8 mouse cellular contexts compared by ENCODE assay signal in the genomic region with DNA sequence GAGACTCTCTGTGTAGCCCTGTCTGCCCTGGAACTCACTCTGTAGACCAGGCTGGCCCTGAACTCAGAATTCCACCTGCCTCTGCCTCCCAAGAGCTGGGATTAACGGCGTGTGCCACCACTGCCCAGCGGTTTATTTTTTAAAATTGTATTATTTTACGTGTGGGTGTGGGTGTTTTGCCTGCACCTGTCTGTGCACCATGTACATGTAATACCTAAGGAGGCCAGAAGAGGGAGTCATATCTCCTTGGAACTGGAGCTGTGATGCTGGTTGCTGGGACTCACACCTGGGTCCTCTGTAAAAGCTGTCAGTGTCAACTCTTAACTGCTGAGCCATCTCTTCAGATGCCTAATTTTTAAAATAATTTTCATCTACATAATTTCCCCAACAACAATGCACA. TPM values are rescaled to one million over a fixed set of nuclear protein-coding genes. Genes with fewer than 3 reads are reported as not detected.
DNase-seq lines count a peak whose midpoint lies in the region; ATAC-seq lines count a peak whose summit lies in the region.
"Had no signal": no experiment of that assay in that cellular context is flagged by ENCODE, and none has a peak within 500 bp of the region (broad histone marks: within the 10 kb centered on the region; RNA-seq: fewer than 3 reads in every experiment).

No protein-coding gene starts in this region.

- H3K4me1 ChIP-seq in forebrain, embryonic 13.5 days, result no peaks in the 10 kb centered on the region
- H3K4me1 ChIP-seq: neural tube, embryonic 12.5 days had no signal

- H3K9ac ChIP-seq in forebrain, embryonic 13.5 days, result no peak overlapping the region
- H3K9ac ChIP-seq: neural tube, embryonic 12.5 days had no signal

- no peak overlapping the region for H3K4me3 ChIP-seq in forebrain, embryonic 13.5 days
- H3K4me3 ChIP-seq: neural tube, embryonic 12.5 days had no signal

- H3K27ac ChIP-seq in forebrain, embryonic 13.5 days, result no peak overlapping the region
- H3K27ac ChIP-seq: neural tube, embryonic 12.5 days had no signal

- no peak overlapping the region for H3K4me2 ChIP-seq in forebrain, embryonic 13.5 days
- H3K4me2 ChIP-seq: neural tube, embryonic 12.5 days had no signal

- H3K27me3 ChIP-seq in forebrain, embryonic 13.5 days, result no peaks in the 10 kb centered on the region
- H3K27me3 ChIP-seq: neural tube, embryonic 12.5 days had no signal

- H3K9me3 ChIP-seq in forebrain, embryonic 13.5 days (replicated peaks), result no peaks in the 10 kb centered on the region
- H3K9me3 ChIP-seq: neural tube, embryonic 12.5 days had no signal

- ATAC-seq in erythroblast, adult 5-6 weeks (replicated peaks; ENCODE audit: low FRiP score, poor library complexity, severe bottlenecking), result peak; percentile 88
- no peak for ATAC-seq in forebrain, embryonic 13.5 days

- peak; percentile 27 for DNase-seq in kidney, postnatal 10 days
- DNase-seq in kidney, postnatal 4 days, result no peak
- peak; percentile 63 for DNase-seq in NIH3T3 (ENCODE audit: low read depth)
- DNase-seq in retina, embryonic 14.5 days (ENCODE audit: low spot score), result peak; percentile 58
- DNase-seq in frontal cortex, postnatal 10 days (ENCODE audit: low spot score in 2 of 2), result no peak

- 70% methylated on average over 4 of the region's 4 CpGs for WGBS in forebrain, embryonic 13.5 days

- H3K36me3 ChIP-seq in forebrain, embryonic 13.5 days (ENCODE audit: poor library complexity, severe bottlenecking), result peaks cover 8% of the 10 kb centered on the region; the same call in 1 of the 2 replicates
- H3K36me3 ChIP-seq: neural tube, embryonic 12.5 days had no signal

RNA-seq across cellular contexts. Expression of gene Ppp2r5a, which starts 38.6 kb away (rescaled TPM):
- 52.7 and 60.3 TPM in 2 replicates for total RNA-seq in erythroblast, adult 5-6 weeks (2015; ENCODE audit: low replicate concordance)
- 56.3 and 62.8 TPM in 2 replicates for total RNA-seq in erythroblast, adult 5-6 weeks (2017; ENCODE audit: low replicate concordance)
- 6.5 and 7.4 TPM in 2 replicates for polyA plus RNA-seq in forebrain, embryonic 13.5 days (2015; fragmentation: Nextera tagmentation; extraction: Ambion mirVana)

RNA-seq across cellular contexts. Expression of gene Tmem206, which starts 38.8 kb away (rescaled TPM):
- total RNA-seq in erythroblast, adult 5-6 weeks (2015; ENCODE audit: low replicate concordance), result 3.3 TPM in 2 replicates
- total RNA-seq in erythroblast, adult 5-6 weeks (2017; ENCODE audit: low replicate concordance), result 4.2 and 5.7 TPM in 2 replicates
- polyA plus RNA-seq in forebrain, embryonic 13.5 days (2015; fragmentation: Nextera tagmentation; extraction: Ambion mirVana), result 41.3 and 43.9 TPM in 2 replicates

RNA-seq across cellular contexts. Expression of gene Nenf, which starts 46.5 kb away (rescaled TPM):
- total RNA-seq in erythroblast, adult 5-6 weeks (2015; ENCODE audit: low replicate concordance), result 2.3 and 21.5 TPM in 2 replicates
- 0.60 and 9.2 TPM in 2 replicates for total RNA-seq in erythroblast, adult 5-6 weeks (2017; ENCODE audit: low replicate concordance)
- polyA plus RNA-seq in forebrain, embryonic 13.5 days (2015; fragmentation: Nextera tagmentation; extraction: Ambion mirVana), result 66.3 and 69.3 TPM in 2 replicates

Comparison
In these comparisons a context has a peak if more than half of its experiments do, and no peak if none do; other contexts are left out.
1. DNase-seq: peak in kidney, postnatal 10 days (single experiment), NIH3T3 (single experiment) and retina, embryonic 14.5 days (single experiment); none in kidney, postnatal 4 days (0 of 2) and frontal cortex, postnatal 10 days (0 of 2).